Mouse (Mus musculus) kidney, postnatal 0 days (tissue): ENCODE data around the gene Nsun4. TPM values are rescaled to one million over a fixed set of nuclear protein-coding genes. Genes with fewer than 3 reads are reported as not detected.

Source experiments
- ATAC-seq: fragments of 200-750 bp; cut with Nextera tagmentation; replicated peaks from 2 replicates; pipeline ENCODE4 v1.8.0; 2017; ENCODE audit warnings: low read depth, moderate number of reproducible peaks, moderate TSS enrichment, moderate library complexity; ENCODE audit not compliant: low FRiP score
- DNase-seq: peaks from one replicate; pipeline ENCODE4 v3.0.0-alpha.2; 2016; ENCODE audit warnings: low spot score
- H3K27ac ChIP-seq: fragments of 300-500 bp; sonication (generic); 2 replicates; pipeline ENCODE4 v1.5.1; 2014; ENCODE audit warnings: mild to moderate bottlenecking
- H3K27me3 ChIP-seq: fragments of 300-500 bp; sonication (generic); 2 replicates; pipeline ENCODE4 v1.6.1; 2014; ENCODE audit warnings: low read length, mixed read lengths; ENCODE audit not compliant: insufficient read depth
- H3K36me3 ChIP-seq: fragments of 300-500 bp; sonication (generic); 2 replicates; pipeline ENCODE4 v1.6.1; 2014; ENCODE audit warnings: low read length, mixed read lengths; ENCODE audit not compliant: insufficient read depth
- H3K4me1 ChIP-seq: fragments of 300-500 bp; sonication (generic); replicated peaks from 2 replicates; pipeline ENCODE4 v1.6.1; 2014; ENCODE audit warnings: antibody characterized with exemption, low read length, mixed read lengths; ENCODE audit not compliant: insufficient read depth
- H3K4me2 ChIP-seq: fragments of 300-500 bp; sonication (generic); 2 replicates; pipeline ENCODE4 v1.6.1; 2014; ENCODE audit warnings: mild to moderate bottlenecking, low read length, moderate library complexity, mixed read lengths
- H3K4me3 ChIP-seq: fragments of 300-500 bp; sonication (generic); replicated peaks from 2 replicates; pipeline ENCODE4 v1.5.1; 2014; ENCODE audit warnings: low read depth, low read length
- H3K9ac ChIP-seq: fragments of 300-500 bp; sonication (generic); 2 replicates; pipeline ENCODE4 v1.6.1; 2014; ENCODE audit warnings: low read depth, low read length
- H3K9me3 ChIP-seq: fragments of 300-500 bp; sonication (generic); replicated peaks from 2 replicates; pipeline ENCODE4 v1.6.1; 2016; ENCODE audit warnings: low read length, inconsistent platforms, mixed read lengths
- CTCF ChIP-seq: IDR thresholded peaks from 2 replicates; pipeline ENCODE4 v1.5.1; 2016; ENCODE audit warnings: antibody characterized with exemption, low read depth, mild to moderate bottlenecking, moderate library complexity
- WGBS: fragments of 180-500 bp; shearing (Covaris S2); extraction: QIAGEN DNeasy Blood & Tissue Kit; methylation state at CpG from one replicate; pipeline ENCODE4 v1.1.7; 2014; 5-methylcytosine and 5-hydroxymethylcytosine counted together
- polyA plus RNA-seq: library from polyadenylated mRNA; unstranded; fragments of >200 nt; fragmentation: Nextera tagmentation; extraction: Ambion mirVana; gene quantifications from 2 replicates; pipeline ENCODE4 v1.2.1, GENCODE M21; 2015

Nsun4 gene
- polyA plus RNA-seq, 1 experiment from 2014 or later = 18.7 TPM

GRCm38 (mm10) chr4:116048130-116048920 is 5.4 kb downstream of the Nsun4 start:
- no peak overlapping the region for H3K27ac ChIP-seq

GRCm38 (mm10) chr4:116047681-116048080 is 6.0 kb downstream of the Nsun4 start:
- no peak for TF ChIP-seq CTCF
- DNase-seq (no peak), ATAC-seq (no peak)
- Histone ChIP-seq H3K4me2 (no peak overlapping the region), H3K27ac (no peak overlapping the region), H3K4me1 (peaks cover 5% of the 10 kb centered on the region; the same call in 1 of the 2 replicates), H3K4me3 (no peak overlapping the region), H3K36me3 (peaks cover 5% of the 10 kb centered on the region; the same call in 1 of the 2 replicates), H3K9ac (no peak overlapping the region), H3K9me3 (no peaks in the 10 kb centered on the region), H3K27me3 (no peaks in the 10 kb centered on the region)
- 86% methylated on average over 1 of the region's 1 CpGs for WGBS

More at GRCm38 (mm10) chr4:116048130-116048920, 5.4 kb downstream of the Nsun4 start:
- DNase-seq (no peak), ATAC-seq (no peak)
- Histone ChIP-seq H3K9ac (no peak overlapping the region), H3K4me2 (no peak overlapping the region), H3K36me3 (peaks cover 2% of the 10 kb centered on the region; the same call in 1 of the 2 replicates), H3K4me3 (no peak overlapping the region), H3K4me1 (peaks cover 5% of the 10 kb centered on the region; the same call in 1 of the 2 replicates), H3K27me3 (no peaks in the 10 kb centered on the region), H3K9me3 (no peaks in the 10 kb centered on the region)
- no peak for TF ChIP-seq CTCF
- WGBS = 82% methylated on average over 7 of the region's 7 CpGs

- DNase-seq (no peak), ATAC-seq (no peak)
- H3K4me1 ChIP-seq = no peaks in the 10 kb centered on the region
- no peak for TF ChIP-seq CTCF
- H3K9me3 ChIP-seq = no peaks in the 10 kb centered on the region
- H3K4me2 ChIP-seq = no peak overlapping the region
- H3K27me3 ChIP-seq = no peaks in the 10 kb centered on the region
- no peak overlapping the region for H3K27ac ChIP-seq
- no peak overlapping the region for H3K4me3 ChIP-seq
- peaks cover 5% of the 10 kb centered on the region; the same call in 1 of the 2 replicates for H3K36me3 ChIP-seq
- WGBS = 92% methylated on average over 2 of the region's 2 CpGs
- no peak overlapping the region for H3K9ac ChIP-seq
These were observed 7.1 kb downstream of the Nsun4 start for GRCm38 (mm10) chr4:116046604-116047003.

- H3K27ac ChIP-seq = no peak overlapping the region
- H3K27me3 ChIP-seq = no peaks in the 10 kb centered on the region
- no peaks in the 10 kb centered on the region for H3K4me1 ChIP-seq
- H3K4me3 ChIP-seq = no peak overlapping the region
- no peak for ATAC-seq
- H3K4me2 ChIP-seq = no peak overlapping the region
- 79% methylated on average over 3 of the region's 3 CpGs for WGBS
- TF ChIP-seq CTCF = no peak; the same call in 1 of the 2 replicates
- no peaks in the 10 kb centered on the region for H3K9me3 ChIP-seq
- no peak for DNase-seq
- peaks cover 9% of the 10 kb centered on the region; the same call in 1 of the 2 replicates for H3K36me3 ChIP-seq
- no peak overlapping the region for H3K9ac ChIP-seq
These were observed 11.5 kb downstream of the Nsun4 start for GRCm38 (mm10) chr4:116042186-116042585.

GRCm38 (mm10) chr4:116040466-116040865 is 13.2 kb downstream of the Nsun4 start:
- H3K4me1 ChIP-seq = no peaks in the 10 kb centered on the region
- no peak overlapping the region for H3K27ac ChIP-seq
- ATAC-seq (no peak), DNase-seq (no peak)
- H3K36me3 ChIP-seq = peaks cover 9% of the 10 kb centered on the region; the same call in 1 of the 2 replicates
- H3K4me2 ChIP-seq = no peak overlapping the region
- H3K27me3 ChIP-seq = no peaks in the 10 kb centered on the region
- TF ChIP-seq CTCF = no peak
- H3K9ac ChIP-seq = no peak overlapping the region
- 92% methylated on average over 2 of the region's 2 CpGs for WGBS
- no peaks in the 10 kb centered on the region for H3K9me3 ChIP-seq
- no peak overlapping the region for H3K4me3 ChIP-seq

GRCm38 (mm10) chr4:116033374-116033773 is 20.3 kb downstream of the Nsun4 start:
- Histone ChIP-seq H3K27me3 (no peaks in the 10 kb centered on the region), H3K4me3 (no peak overlapping the region), H3K27ac (no peak overlapping the region), H3K9me3 (no peaks in the 10 kb centered on the region), H3K9ac (no peak overlapping the region), H3K36me3 (peaks cover 26% of the 10 kb centered on the region), H3K4me1 (no peaks in the 10 kb centered on the region), H3K4me2 (no peak overlapping the region)
- DNase-seq = no peak
- TF ChIP-seq CTCF = no peak
- WGBS = 83% methylated on average over 5 of the region's 5 CpGs
- no peak for ATAC-seq
